Mouse (Mus musculus) gastrocnemius, postnatal 25 days (tissue): Measurements from ENCODE around the gene Egfem1. TPM values are rescaled to one million over a fixed set of nuclear protein-coding genes. Genes with fewer than 3 reads are reported as not detected.

Source experiments
- DNase-seq: peaks from one replicate; pipeline ENCODE4 v3.0.0; 2022
- long read RNA-seq, 2 experiments: library from polyadenylated mRNA; stranded (forward); transcript quantifications; one replicate each; pipeline ENCODE4 v2.0.0; 2021
- total RNA-seq, 2 experiments: library from RNA; stranded (reverse); gene quantifications; 1 replicate in 1 of 2; 2 replicates in 1 of 2; pipeline ENCODE4 v1.2.3; 2021

Egfem1 gene
- not detected for total RNA-seq
- long read RNA-seq, experiment 1: 0 reads
- long read RNA-seq, experiment 2: 0 reads

GRCm38 (mm10) chr3:29081952-29082295 is at the start of gene Egfem1:
Egfem1 (plus strand) TSS chr3:29082023.
- no peak for DNase-seq

DNA sequence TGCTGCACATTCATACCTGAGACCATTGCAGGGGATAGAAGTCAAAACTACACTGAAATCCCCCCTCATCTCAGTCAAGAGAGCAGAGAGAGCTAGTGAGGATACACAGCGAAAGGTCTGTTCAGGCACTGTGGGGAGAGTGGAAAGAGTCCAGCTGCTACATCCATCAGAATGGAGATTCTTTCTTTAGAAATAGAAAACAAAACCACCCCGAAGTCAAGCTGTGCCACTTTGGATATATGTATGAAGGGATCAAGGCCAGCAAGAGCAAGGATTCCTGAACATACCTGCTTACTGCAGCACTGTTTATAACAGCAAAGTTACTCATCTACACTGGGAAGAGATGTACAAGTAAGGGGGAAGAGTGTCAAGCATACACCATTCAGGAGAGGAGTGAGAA is 48.7 kb upstream of the Egfem1 start:
- no peak for DNase-seq

DNA sequence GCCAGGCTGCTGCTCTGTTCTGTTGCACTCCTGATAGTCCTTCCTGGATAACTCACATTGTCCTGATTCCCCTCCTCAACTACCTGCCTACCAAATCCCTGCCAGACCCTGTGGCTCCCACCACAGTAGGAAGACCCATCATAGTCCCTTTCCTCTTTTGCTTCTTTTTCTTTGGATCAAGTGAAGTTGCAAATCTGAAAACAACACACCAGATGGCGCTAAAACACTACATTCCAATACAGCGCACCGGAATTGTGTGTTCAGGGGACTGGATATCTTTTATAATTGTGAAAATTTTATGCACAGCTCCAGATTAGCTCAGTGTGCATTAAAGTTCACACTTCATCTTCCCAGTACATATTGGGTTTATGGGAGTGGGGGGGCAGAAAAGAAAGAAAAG is 45.7 kb upstream of the Egfem1 start:
- DNase-seq: no peak

DNA sequence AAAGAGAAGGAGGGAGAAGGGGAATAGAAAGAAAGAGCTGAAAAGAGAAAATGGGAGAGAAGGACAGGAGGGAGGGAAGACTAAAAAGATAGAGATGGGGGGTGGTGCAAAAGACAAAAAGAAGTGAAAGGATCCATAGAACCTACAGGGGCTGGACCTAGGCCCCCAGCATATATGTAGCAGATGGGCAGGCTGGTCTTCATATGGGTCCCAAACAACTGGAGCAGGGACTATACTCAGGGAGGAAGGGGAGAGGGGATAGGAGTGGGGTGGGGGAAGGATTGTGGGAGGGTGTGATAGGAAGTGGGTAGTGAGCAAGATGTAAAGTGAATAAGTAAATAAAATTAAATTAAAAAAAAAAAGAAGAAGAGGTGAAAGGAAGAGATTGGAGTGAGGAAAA is 45.2 kb upstream of the Egfem1 start:
- no peak for DNase-seq

GRCm38 (mm10) chr3:29040064-29040463 is 41.8 kb upstream of the Egfem1 start:
- no peak for DNase-seq

- DNase-seq: no peak
Observed at GRCm38 (mm10) chr3:29046281-29046680, 35.5 kb upstream of the Egfem1 start.

GRCm38 (mm10) chr3:29047273-29047932 is 34.4 kb upstream of the Egfem1 start:
- DNase-seq: no peak

DNA sequence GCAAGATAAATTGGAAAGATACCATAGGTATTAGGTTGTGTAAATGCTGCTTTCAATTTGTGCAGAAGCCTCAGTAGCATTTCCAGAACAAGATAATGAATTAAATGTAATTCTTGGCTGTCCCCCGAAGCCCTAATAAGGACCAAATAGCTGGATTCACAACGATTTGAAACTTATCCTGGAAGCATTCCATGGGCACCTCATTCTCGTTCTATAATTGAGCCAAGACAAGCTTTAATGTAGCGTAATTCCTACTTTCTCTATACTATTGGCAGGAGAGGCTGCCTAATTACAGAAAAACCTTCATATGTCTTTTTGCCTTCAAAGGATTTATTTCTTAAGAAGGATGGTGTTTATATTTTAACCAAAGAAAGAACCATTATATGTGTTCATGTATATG is 18.7 kb upstream of the Egfem1 start:
- no peak for DNase-seq

DNA sequence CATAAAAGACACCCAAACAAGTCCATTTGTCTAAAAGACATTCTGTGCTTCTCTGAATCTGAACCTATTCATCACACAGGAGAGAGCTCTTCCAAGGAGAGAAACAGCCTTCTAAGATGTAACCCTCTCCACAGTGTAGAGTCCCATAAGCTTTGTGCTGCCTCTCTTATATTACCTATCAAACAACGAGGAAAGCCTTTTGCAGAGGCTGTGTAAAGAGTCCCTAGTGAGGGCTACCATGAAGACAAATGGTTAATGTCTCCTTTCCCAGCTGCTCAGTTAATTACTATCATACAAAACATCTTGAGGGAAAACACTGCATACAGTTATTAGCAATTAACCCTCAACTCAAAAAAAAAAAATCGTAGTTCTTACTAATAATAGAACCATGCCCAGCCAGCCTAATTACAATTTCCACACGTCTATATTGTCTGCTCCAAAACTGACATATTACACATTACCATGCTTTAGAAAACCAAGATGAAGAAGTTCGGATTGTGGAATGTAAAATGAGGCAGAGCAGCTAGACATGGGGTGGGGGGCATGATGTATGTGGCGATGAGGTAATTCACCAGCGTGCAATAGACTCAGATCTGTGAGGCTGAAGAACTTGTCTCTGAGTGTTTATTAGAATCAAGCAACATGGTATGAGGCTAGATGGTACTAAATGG is 13.3 kb upstream of the Egfem1 start:
- no peak for DNase-seq

DNA sequence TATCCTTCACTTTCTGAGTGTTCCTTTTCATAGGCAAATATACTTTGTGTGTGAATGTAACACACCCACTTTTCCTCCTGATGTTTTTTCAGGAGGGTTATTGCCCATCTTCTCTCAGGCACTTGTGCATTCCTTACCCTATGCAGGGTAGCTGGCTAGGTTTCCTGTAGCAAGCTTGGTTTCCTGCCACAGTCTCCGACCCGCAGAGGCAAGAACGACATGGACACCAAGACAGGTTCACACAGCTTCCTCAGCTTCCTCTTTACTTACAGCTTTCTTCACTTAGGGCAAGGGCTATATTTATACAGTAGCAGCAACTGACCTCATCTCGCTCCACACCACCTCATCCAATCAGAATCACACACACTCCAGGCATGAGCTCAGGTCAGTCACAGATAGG is 10.5 kb upstream of the Egfem1 start:
- no peak for DNase-seq

- DNase-seq: no peak
Observed at GRCm38 (mm10) chr3:29081517-29081916, 306 bp upstream of the Egfem1 start.

DNA sequence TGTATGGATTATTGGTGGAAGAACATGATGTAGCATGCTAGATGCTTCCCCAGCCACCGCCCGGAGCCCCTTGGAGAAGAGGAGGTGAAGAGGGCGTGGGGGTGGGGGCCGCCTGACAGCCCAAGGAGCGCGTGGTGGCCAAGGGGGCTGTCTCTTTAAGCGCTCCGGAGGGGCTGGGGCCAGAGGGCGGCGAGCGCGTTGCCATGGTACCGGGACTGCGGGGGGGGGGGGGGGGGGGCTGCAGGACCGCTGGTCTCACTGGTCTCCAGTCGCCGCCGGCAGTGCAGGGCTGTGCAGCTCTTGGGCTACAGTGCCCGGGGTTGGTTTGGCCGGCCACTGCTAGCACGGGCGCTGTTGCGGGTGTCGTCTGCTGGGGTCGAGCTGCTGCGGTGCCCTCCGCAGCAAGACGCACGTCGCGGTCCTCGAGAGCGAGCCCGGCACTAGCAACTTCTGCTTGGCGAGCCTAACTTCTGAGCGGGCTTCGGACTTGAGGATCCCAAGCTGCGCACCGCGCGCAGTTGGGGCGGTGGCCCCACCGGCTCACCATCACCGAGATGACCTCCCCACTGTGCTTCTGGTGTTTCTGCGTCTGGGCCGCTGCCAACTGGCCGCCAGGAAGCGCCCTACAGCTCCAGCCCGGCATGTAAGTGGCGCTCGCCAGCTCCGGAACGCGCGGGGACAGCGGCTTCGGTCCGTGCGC is 623 bp downstream of the Egfem1 start:
- DNase-seq: peak; percentile 7

DNA sequence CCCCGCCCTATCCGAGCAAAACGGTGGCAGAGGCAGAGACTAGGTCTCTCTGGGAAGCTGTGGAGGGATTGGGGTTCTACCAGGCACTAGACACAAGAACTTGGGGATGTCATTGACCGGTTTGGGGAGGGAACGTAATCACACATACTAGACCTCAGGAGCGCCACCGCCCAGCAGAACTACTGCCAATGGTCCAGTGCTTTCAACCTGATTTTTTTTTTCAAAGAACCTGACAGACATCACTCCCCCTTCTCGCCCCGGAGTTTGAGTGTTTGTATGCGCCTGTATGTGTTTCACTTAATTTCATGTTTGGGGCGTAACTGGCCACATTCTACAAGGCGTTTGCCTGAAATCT is 1.1 kb downstream of the Egfem1 start:
- DNase-seq: no peak

GRCm38 (mm10) chr3:29098467-29098866 is 16.6 kb downstream of the Egfem1 start:
- no peak for DNase-seq

GRCm38 (mm10) chr3:29106016-29106723 is 24.3 kb downstream of the Egfem1 start:
- DNase-seq: no peak

GRCm38 (mm10) chr3:29107134-29107533 is 25.3 kb downstream of the Egfem1 start:
- DNase-seq: no peak

- DNase-seq: no peak
Observed at GRCm38 (mm10) chr3:29110321-29110720, 28.5 kb downstream of the Egfem1 start.

GRCm38 (mm10) chr3:29114517-29114916 is 32.7 kb downstream of the Egfem1 start:
- no peak for DNase-seq

- DNase-seq: no peak
Observed at GRCm38 (mm10) chr3:29117379-29117778, 35.6 kb downstream of the Egfem1 start.

- DNase-seq: no peak
Observed at GRCm38 (mm10) chr3:29122556-29122955, 40.7 kb downstream of the Egfem1 start.

GRCm38 (mm10) chr3:29132054-29132931 is 50.5 kb downstream of the Egfem1 start:
- DNase-seq: no peak

DNA sequence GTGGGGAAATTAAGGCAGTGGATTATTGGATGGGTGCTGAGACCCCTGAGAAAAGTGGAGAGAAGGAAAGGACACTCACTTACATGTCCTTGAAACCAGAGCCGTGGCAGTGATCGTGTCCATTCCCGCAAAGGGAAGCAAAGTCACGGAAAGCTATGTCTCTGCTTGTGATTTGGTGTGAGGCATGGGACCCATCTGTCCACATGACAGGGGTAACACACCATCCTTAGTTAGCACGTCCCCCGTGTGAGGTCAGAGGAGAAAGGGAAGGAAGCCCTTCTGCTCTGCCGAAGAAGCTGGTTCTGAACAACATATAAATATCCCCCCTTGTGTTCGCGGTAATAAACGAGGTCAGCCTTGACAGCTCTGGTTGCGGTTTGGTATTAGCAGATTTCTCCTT is 52.7 kb downstream of the Egfem1 start:
- DNase-seq: no peak
